Mouse (Mus musculus) midbrain, embryonic 12.5 days (tissue): ENCODE data around the gene Epha5. TPM values are rescaled to one million over a fixed set of nuclear protein-coding genes. Genes with fewer than 3 reads are reported as not detected.

ENCODE experiments used
- ATAC-seq: fragments of 200-750 bp; cut with Nextera tagmentation; 2 replicates; pipeline ENCODE4 v1.8.0; 2017; ENCODE audit warnings: low read depth, moderate TSS enrichment, moderate library complexity; ENCODE audit not compliant: low FRiP score
- H3K27ac ChIP-seq: fragments of 300-500 bp; sonication (generic); replicated peaks from 2 replicates; pipeline ENCODE4 v1.5.1; 2016; ENCODE audit warnings: mild to moderate bottlenecking
- H3K27me3 ChIP-seq: fragments of 300-500 bp; sonication (generic); 2 replicates; pipeline ENCODE4 v1.6.1; 2016; ENCODE audit warnings: mild to moderate bottlenecking
- H3K36me3 ChIP-seq: fragments of 300-500 bp; sonication (generic); 2 replicates; pipeline ENCODE4 v1.6.1; 2016
- H3K4me1 ChIP-seq: fragments of 300-500 bp; sonication (generic); 2 replicates; pipeline ENCODE4 v1.6.1; 2016
- H3K4me2 ChIP-seq: fragments of 300-500 bp; sonication (generic); replicated peaks from 2 replicates; pipeline ENCODE4 v1.6.1; 2016; ENCODE audit warnings: mild to moderate bottlenecking, moderate library complexity
- H3K4me3 ChIP-seq: fragments of 300-500 bp; sonication (generic); 2 replicates; pipeline ENCODE4 v1.5.1; 2016; ENCODE audit warnings: mild to moderate bottlenecking
- H3K9ac ChIP-seq: fragments of 300-500 bp; sonication (generic); replicated peaks from 2 replicates; pipeline ENCODE4 v1.6.1; 2016; ENCODE audit warnings: mild to moderate bottlenecking, moderate library complexity
- H3K9me3 ChIP-seq: fragments of 300-500 bp; sonication (generic); 2 replicates; pipeline ENCODE4 v1.6.1; 2016; ENCODE audit warnings: mild to moderate bottlenecking
- WGBS: fragments of 180-500 bp; shearing (Covaris S2); methylation state at CpG from one replicate; pipeline ENCODE4 v1.1.7; 2016; 5-methylcytosine and 5-hydroxymethylcytosine counted together
- polyA plus RNA-seq: library from polyadenylated mRNA; unstranded; fragments of >200 nt; fragmentation: Nextera tagmentation; extraction: Ambion mirVana; gene quantifications from 2 replicates; pipeline ENCODE4 v1.2.1, GENCODE M21; 2016

Gene Epha5
- polyA plus RNA-seq, 1 experiment from 2014 or later: 42.4 TPM

- no peaks in the 10 kb centered on the region for H3K36me3 ChIP-seq
Observed at GRCm38 (mm10) chr5:84359430-84359829, 57.8 kb downstream of the Epha5 start.

GRCm38 (mm10) chr5:84353069-84353468 lies 64.1 kb downstream of the Epha5 start:
- Histone ChIP-seq H3K4me2 (no peak overlapping the region), H3K27me3 (no peaks in the 10 kb centered on the region), H3K9me3 (no peaks in the 10 kb centered on the region), H3K36me3 (no peaks in the 10 kb centered on the region), H3K4me1 (peaks cover 5% of the 10 kb centered on the region; the same call in 1 of the 2 replicates), H3K9ac (no peak overlapping the region), H3K27ac (no peak overlapping the region), H3K4me3 (no peak overlapping the region)
- ATAC-seq: peak; percentile 82
- WGBS: 61% methylated on average over 5 of the region's 5 CpGs

More at GRCm38 (mm10) chr5:84359430-84359829, 57.8 kb downstream of the Epha5 start:
- Histone ChIP-seq H3K4me1 (no peaks in the 10 kb centered on the region), H3K27ac (no peak overlapping the region), H3K9ac (no peak overlapping the region), H3K4me3 (no peak overlapping the region), H3K9me3 (no peaks in the 10 kb centered on the region), H3K4me2 (no peak overlapping the region), H3K27me3 (no peaks in the 10 kb centered on the region)
- 77% methylated on average over 3 of the region's 3 CpGs for WGBS
- no peak for ATAC-seq

GRCm38 (mm10) chr5:84346728-84347499 lies 70.3 kb downstream of the Epha5 start:
- Histone ChIP-seq H3K9me3 (no peaks in the 10 kb centered on the region), H3K27me3 (no peaks in the 10 kb centered on the region), H3K9ac (no peak overlapping the region), H3K36me3 (no peaks in the 10 kb centered on the region), H3K27ac (no peak overlapping the region), H3K4me1 (peaks cover 4% of the 10 kb centered on the region), H3K4me2 (no peak overlapping the region), H3K4me3 (no peak overlapping the region)
- WGBS: 71% methylated on average over 2 of the region's 2 CpGs
- ATAC-seq: peak; percentile 73

- no peaks in the 10 kb centered on the region for H3K4me1 ChIP-seq
- no peaks in the 10 kb centered on the region for H3K27me3 ChIP-seq
- H3K36me3 ChIP-seq: no peaks in the 10 kb centered on the region
- 85% methylated on average over 3 of the region's 3 CpGs for WGBS
- H3K9ac ChIP-seq: no peak overlapping the region
- ATAC-seq: no peak
- no peak overlapping the region for H3K4me3 ChIP-seq
- H3K9me3 ChIP-seq: no peaks in the 10 kb centered on the region
- H3K4me2 ChIP-seq: no peak overlapping the region
- no peak overlapping the region for H3K27ac ChIP-seq
Observed at GRCm38 (mm10) chr5:84335834-84336465, 81.2 kb downstream of the Epha5 start.

- no peak overlapping the region for H3K27ac ChIP-seq
- no peaks in the 10 kb centered on the region for H3K4me1 ChIP-seq
- 78% methylated on average over 6 of the region's 6 CpGs for WGBS
- no peaks in the 10 kb centered on the region for H3K27me3 ChIP-seq
- no peaks in the 10 kb centered on the region for H3K9me3 ChIP-seq
- no peak overlapping the region for H3K4me2 ChIP-seq
- H3K4me3 ChIP-seq: no peak overlapping the region
- no peak for ATAC-seq
- no peak overlapping the region for H3K9ac ChIP-seq
- no peaks in the 10 kb centered on the region for H3K36me3 ChIP-seq
Observed at GRCm38 (mm10) chr5:84334481-84334880, 82.7 kb downstream of the Epha5 start.

GRCm38 (mm10) chr5:84331631-84332030 lies 85.6 kb downstream of the Epha5 start:
- no peak overlapping the region for H3K4me3 ChIP-seq
- H3K27ac ChIP-seq: no peak overlapping the region
- no peaks in the 10 kb centered on the region for H3K36me3 ChIP-seq
- H3K4me1 ChIP-seq: no peaks in the 10 kb centered on the region
- no peaks in the 10 kb centered on the region for H3K9me3 ChIP-seq
- no peak overlapping the region for H3K4me2 ChIP-seq
- no peak for ATAC-seq
- WGBS: 92% methylated on average over 1 of the region's 1 CpGs
- H3K27me3 ChIP-seq: no peaks in the 10 kb centered on the region
- H3K9ac ChIP-seq: no peak overlapping the region

GRCm38 (mm10) chr5:84320553-84320952 lies 96.6 kb downstream of the Epha5 start:
- H3K27me3 ChIP-seq: peaks cover 12% of the 10 kb centered on the region; the same call in 1 of the 2 replicates
- peaks cover 21% of the 10 kb centered on the region for H3K4me1 ChIP-seq
- H3K27ac ChIP-seq: no peak overlapping the region
- H3K9me3 ChIP-seq: no peaks in the 10 kb centered on the region
- no peak overlapping the region for H3K9ac ChIP-seq
- H3K4me3 ChIP-seq: no peak overlapping the region
- ATAC-seq: peak; percentile 57; the same call in 1 of the 2 replicates
- 24% methylated on average over 1 of the region's 1 CpGs for WGBS
- H3K4me2 ChIP-seq: no peak overlapping the region; the same call in 1 of the 2 replicates
- no peaks in the 10 kb centered on the region for H3K36me3 ChIP-seq

- Histone ChIP-seq H3K9me3 (no peaks in the 10 kb centered on the region), H3K9ac (no peak overlapping the region), H3K27ac (no peak overlapping the region), H3K27me3 (peaks cover 14% of the 10 kb centered on the region; the same call in 1 of the 2 replicates), H3K36me3 (no peaks in the 10 kb centered on the region), H3K4me3 (no peak overlapping the region), H3K4me2 (no peak overlapping the region; the same call in 1 of the 2 replicates), H3K4me1 (peaks cover 21% of the 10 kb centered on the region)
- WGBS: 12% methylated on average over 4 of the region's 4 CpGs
- ATAC-seq: peak; percentile 64; the same call in 1 of the 2 replicates
Observed at GRCm38 (mm10) chr5:84320138-84320537, 97.0 kb downstream of the Epha5 start.

- Histone ChIP-seq H3K27ac (no peak overlapping the region), H3K9ac (no peak overlapping the region), H3K4me1 (peaks cover 21% of the 10 kb centered on the region), H3K4me3 (no peak overlapping the region), H3K9me3 (no peaks in the 10 kb centered on the region), H3K4me2 (no peak overlapping the region), H3K36me3 (no peaks in the 10 kb centered on the region), H3K27me3 (peaks cover 18% of the 10 kb centered on the region)
- peak; percentile 35; the same call in 1 of the 2 replicates for ATAC-seq
- 43% methylated on average over 7 of the region's 8 CpGs for WGBS
Observed at GRCm38 (mm10) chr5:84318814-84319340, 98.3 kb downstream of the Epha5 start.

- ATAC-seq: no peak
Observed at GRCm38 (mm10) chr5:84317839-84318238, 99.3 kb downstream of the Epha5 start.

GRCm38 (mm10) chr5:84313619-84314018 lies 103.6 kb downstream of the Epha5 start:
- H3K9me3 ChIP-seq: no peaks in the 10 kb centered on the region
- no peaks in the 10 kb centered on the region for H3K36me3 ChIP-seq
- no peak overlapping the region for H3K9ac ChIP-seq
- H3K27ac ChIP-seq: no peak overlapping the region
- peaks cover 14% of the 10 kb centered on the region for H3K27me3 ChIP-seq
- peak; percentile 44; the same call in 1 of the 2 replicates for ATAC-seq
- H3K4me3 ChIP-seq: no peak overlapping the region
- no peak overlapping the region for H3K4me2 ChIP-seq
- peaks cover 4% of the 10 kb centered on the region; the same call in 1 of the 2 replicates for H3K4me1 ChIP-seq
- 79% methylated on average over 4 of the region's 4 CpGs for WGBS

More at GRCm38 (mm10) chr5:84317839-84318238, 99.3 kb downstream of the Epha5 start:
- Histone ChIP-seq H3K27ac (no peak overlapping the region), H3K27me3 (peaks cover 18% of the 10 kb centered on the region), H3K36me3 (no peaks in the 10 kb centered on the region), H3K4me1 (peaks cover 21% of the 10 kb centered on the region), H3K9ac (no peak overlapping the region), H3K4me2 (no peak overlapping the region), H3K4me3 (no peak overlapping the region), H3K9me3 (no peaks in the 10 kb centered on the region)
- WGBS: 76% methylated on average over 4 of the region's 4 CpGs
